Mouse (Mus musculus) myocyte (in vitro differentiated cells): ENCODE data around the gene Mrpl42. TPM values are rescaled to one million over a fixed set of nuclear protein-coding genes. Genes with fewer than 3 reads are reported as not detected.

Experiments used
- H3K27me3 ChIP-seq: one replicate; pipeline ENCODE4 v1.6.1; 2011; ENCODE audit not compliant: control insufficient read depth, insufficient read depth, insufficient read length
- H3K36me3 ChIP-seq: one replicate; pipeline ENCODE4 v1.6.1; 2011; ENCODE audit not compliant: control insufficient read depth, insufficient read depth
- H3K4me2 ChIP-seq: one replicate; pipeline ENCODE4 v1.6.1; 2011; ENCODE audit warnings: low read depth, control low read depth
- H3K4me3 ChIP-seq: one replicate; pipeline ENCODE4 v1.5.1; 2011; ENCODE audit warnings: mild to moderate bottlenecking, control low read depth, moderate library complexity
- H3K79me2 ChIP-seq: one replicate; pipeline ENCODE4 v1.6.1; 2011; ENCODE audit not compliant: control insufficient read depth, insufficient read depth
- H3ac ChIP-seq: one replicate; pipeline ENCODE4 v1.6.1; 2011; ENCODE audit not compliant: control insufficient read depth, insufficient read length
- CEBPB ChIP-seq: IDR thresholded peaks from 2 replicates; pipeline ENCODE4 v1.6.1; 2011; ENCODE audit warnings: mild to moderate bottlenecking, moderate library complexity; ENCODE audit not compliant: poor library complexity, insufficient read depth, severe bottlenecking
- E2F4 ChIP-seq: IDR thresholded peaks from one replicate; pipeline ENCODE4 v1.6.1; 2011; ENCODE audit warnings: mild to moderate bottlenecking, control low read depth, moderate library complexity; ENCODE audit not compliant: insufficient read depth
- MAX ChIP-seq: IDR thresholded peaks from one replicate; pipeline ENCODE4 v1.6.1; 2011; ENCODE audit warnings: low read depth, mild to moderate bottlenecking, control low read depth
- MYOD1 ChIP-seq, 3 experiments: IDR thresholded peaks; one replicate each; pipeline ENCODE4 v1.6.1; 2011; ENCODE audit warnings: control low read depth in 2 of 3, low read depth in 2 of 3, mild to moderate bottlenecking in 2 of 3, moderate library complexity in 1 of 3; ENCODE audit not compliant: insufficient read length in 2 of 3, control insufficient read depth in 1 of 3
- MYOG ChIP-seq, 3 experiments: IDR thresholded peaks; one replicate each; pipeline ENCODE4 v1.6.1; 2011; ENCODE audit warnings: control low read depth in 2 of 3, low read depth in 2 of 3, mild to moderate bottlenecking in 2 of 3; ENCODE audit not compliant: insufficient read length in 2 of 3, control insufficient read depth in 1 of 3, insufficient read depth in 1 of 3
- POLR2A ChIP-seq: IDR thresholded peaks from one replicate; pipeline ENCODE4 v1.6.1; 2011; ENCODE audit warnings: low read depth, mild to moderate bottlenecking, control low read depth, moderate library complexity; ENCODE audit not compliant: insufficient read length
- POLR2AphosphoS2 ChIP-seq: IDR thresholded peaks from one replicate; pipeline ENCODE4 v1.6.1; 2011; ENCODE audit warnings: low read depth, control low read depth; ENCODE audit not compliant: insufficient read length
- REST ChIP-seq: IDR thresholded peaks from one replicate; pipeline ENCODE4 v1.6.1; 2011; ENCODE audit warnings: mild to moderate bottlenecking, control low read depth, moderate library complexity; ENCODE audit not compliant: insufficient read depth, insufficient read length
- SRF ChIP-seq: IDR thresholded peaks from one replicate; pipeline ENCODE4 v1.6.1; 2011; ENCODE audit warnings: low read depth; ENCODE audit not compliant: control insufficient read depth, insufficient read length
- TCF12 ChIP-seq: IDR thresholded peaks from one replicate; pipeline ENCODE4 v1.6.1; 2011; ENCODE audit warnings: mild to moderate bottlenecking, control low read depth; ENCODE audit not compliant: poor library complexity, insufficient read depth, severe bottlenecking
- TCF3 ChIP-seq: IDR thresholded peaks from one replicate; pipeline ENCODE4 v1.6.1; 2011; ENCODE audit warnings: low read depth, control low read depth; ENCODE audit not compliant: insufficient read length
- USF1 ChIP-seq: IDR thresholded peaks from one replicate; pipeline ENCODE4 v1.6.1; 2011; ENCODE audit warnings: low read depth, mild to moderate bottlenecking, control low read depth, moderate library complexity
- polyA plus RNA-seq: library from polyadenylated mRNA; unstranded; fragments of >200 nt; fragmentation: generic; extraction: Trizol; gene quantifications from one replicate; pipeline ENCODE4 v1.2.1, GENCODE M21; 2012; ENCODE audit warnings: missing spikeins

Mrpl42 gene
- polyA plus RNA-seq, 1 experiment, result 177 TPM

DNA sequence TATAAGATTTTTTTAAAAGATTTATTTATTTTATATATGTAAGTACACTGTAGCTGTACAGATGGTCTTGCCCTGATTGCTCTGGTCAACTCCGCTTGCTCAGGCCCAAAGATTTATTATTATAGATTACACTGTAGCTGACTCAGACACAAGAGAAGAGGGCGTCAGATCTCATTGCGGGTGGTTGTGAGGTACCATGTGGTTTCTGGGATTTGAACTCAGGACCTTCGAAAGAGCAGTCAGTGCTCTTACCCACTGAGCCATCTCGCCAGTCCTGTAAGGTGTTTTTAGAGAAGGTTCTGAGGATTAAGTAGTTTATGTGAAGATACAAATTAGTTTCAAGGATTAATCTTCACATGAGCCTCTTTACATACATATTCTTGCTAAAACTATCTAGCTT, 24.1 kb upstream of the Mrpl42 start:
- Histone ChIP-seq H3K27me3 (no peaks in the 10 kb centered on the region), H3K36me3 (no peaks in the 10 kb centered on the region), H3K4me3 (no peak overlapping the region), H3ac (no peak overlapping the region), H3K4me2 (peak overlapping the region; percentile 37), H3K79me2 (peaks cover 100% of the 10 kb centered on the region)
- TF ChIP-seq MYOG (IDR thresholded peaks at IDR 0.05; ENCODE audit: control insufficient read depth in 1 of 3, insufficient read depth in 1 of 3, insufficient read length in 2 of 3, low read depth in 2 of 3), result no peak
- TF ChIP-seq MYOD1 (IDR thresholded peaks at IDR 0.05; ENCODE audit: control insufficient read depth in 1 of 3, insufficient read length in 2 of 3, low read depth in 2 of 3), result no peak
- no peak for TF ChIP-seq POLR2AphosphoS2
- TF ChIP-seq SRF, result no peak
- TF ChIP-seq CEBPB, result no peak
- TF ChIP-seq USF1, result no peak
- no peak for TF ChIP-seq MAX
- TF ChIP-seq POLR2A, result no peak
- no peak for TF ChIP-seq TCF3
- TF ChIP-seq TCF12, result no peak
- TF ChIP-seq E2F4, result no peak
- no peak for TF ChIP-seq REST

GRCm38 (mm10) chr10:95525037-95525675, 23.4 kb upstream of the Mrpl42 start:
- Histone ChIP-seq H3K4me3 (no peak overlapping the region), H3K79me2 (peaks cover 100% of the 10 kb centered on the region), H3K36me3 (no peaks in the 10 kb centered on the region), H3ac (no peak overlapping the region), H3K27me3 (no peaks in the 10 kb centered on the region), H3K4me2 (peak overlapping the region; percentile 56)
- no peak for TF ChIP-seq MYOD1 (IDR thresholded peaks at IDR 0.05; ENCODE audit: control insufficient read depth in 1 of 3, insufficient read length in 2 of 3, low read depth in 2 of 3)
- no peak for TF ChIP-seq CEBPB
- TF ChIP-seq MAX, result no peak
- TF ChIP-seq MYOG (IDR thresholded peaks at IDR 0.05; ENCODE audit: control insufficient read depth in 1 of 3, insufficient read depth in 1 of 3, insufficient read length in 2 of 3, low read depth in 2 of 3), result no peak
- TF ChIP-seq TCF12, result no peak
- TF ChIP-seq REST, result no peak
- no peak for TF ChIP-seq E2F4
- no peak for TF ChIP-seq POLR2A
- no peak for TF ChIP-seq POLR2AphosphoS2
- TF ChIP-seq USF1, result no peak
- TF ChIP-seq SRF, result no peak
- no peak for TF ChIP-seq TCF3

DNA sequence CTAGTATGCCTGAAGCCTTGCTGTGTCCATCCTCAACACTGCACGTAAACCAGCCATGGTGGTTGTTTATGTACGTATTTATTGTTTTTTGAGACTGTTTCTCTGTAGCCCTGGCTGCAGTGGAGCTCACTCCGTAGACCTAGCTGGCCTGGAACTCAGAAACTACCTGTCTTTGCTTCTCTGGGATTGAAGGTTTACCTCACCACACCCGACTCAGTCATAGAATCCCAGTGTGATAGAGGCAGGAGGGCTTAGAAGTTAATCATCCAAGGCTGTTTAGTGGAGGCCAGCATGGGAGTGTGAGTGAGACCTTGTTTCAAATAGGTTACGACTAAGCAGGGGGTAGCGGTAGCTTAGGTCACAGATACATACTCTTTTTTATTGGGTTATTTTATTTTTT, 15.9 kb upstream of the Mrpl42 start:
- Histone ChIP-seq H3K36me3 (peaks cover 4% of the 10 kb centered on the region), H3K4me2 (peak overlapping the region; percentile 13), H3ac (no peak overlapping the region), H3K79me2 (peaks cover 72% of the 10 kb centered on the region), H3K4me3 (no peak overlapping the region), H3K27me3 (no peaks in the 10 kb centered on the region)
- TF ChIP-seq POLR2A (no peak), CEBPB (no peak), TCF12 (no peak)

- Histone ChIP-seq H3K4me2 (peak overlapping the region; percentile 84), H3K36me3 (peaks cover 4% of the 10 kb centered on the region), H3K27me3 (no peaks in the 10 kb centered on the region), H3K79me2 (peaks cover 49% of the 10 kb centered on the region), H3ac (peak overlapping the region; percentile 89), H3K4me3 (peak overlapping the region; percentile 65)
- TF ChIP-seq TCF12 (no peak), CEBPB (no peak), POLR2A (no peak), USF1 (no peak)
These were observed 13.7 kb upstream of the Mrpl42 start for GRCm38 (mm10) chr10:95515293-95515931.

GRCm38 (mm10) chr10:95514656-95515292, 13.0 kb upstream of the Mrpl42 start, which contains the start of gene Ube2n:
Ube2n (plus strand) TSS chr10:95515145.
- Histone ChIP-seq H3K36me3 (peaks cover 4% of the 10 kb centered on the region), H3K4me3 (peak within 1 kb of the TSS; percentile 65), H3K79me2 (peaks cover 43% of the 10 kb centered on the region), H3ac (peak within 1 kb of the TSS; percentile 89), H3K4me2 (peak within 1 kb of the TSS; percentile 92), H3K27me3 (no peaks in the 10 kb centered on the region)
- peak; percentile 89 for TF ChIP-seq POLR2A
- TF ChIP-seq POLR2AphosphoS2, result peak; percentile 89
- no peak for TF ChIP-seq TCF3
- TF ChIP-seq MAX, result no peak
- TF ChIP-seq SRF, result peak; percentile 24
- peak in 2 of 3 experiments; percentile 5 to 35 for TF ChIP-seq MYOG (IDR thresholded peaks at IDR 0.05; ENCODE audit: control insufficient read depth in 1 of 3, insufficient read depth in 1 of 3, insufficient read length in 2 of 3, low read depth in 2 of 3)
- TF ChIP-seq E2F4, result peak; percentile 5
- TF ChIP-seq USF1, result no peak
- peak; percentile 49 for TF ChIP-seq REST
- peak in 1 of 3 experiments; percentile 0 for TF ChIP-seq MYOD1 (IDR thresholded peaks at IDR 0.05; ENCODE audit: control insufficient read depth in 1 of 3, insufficient read length in 2 of 3, low read depth in 2 of 3)
